8 mouse cellular contexts compared by ENCODE assay signal in the genomic region with DNA sequence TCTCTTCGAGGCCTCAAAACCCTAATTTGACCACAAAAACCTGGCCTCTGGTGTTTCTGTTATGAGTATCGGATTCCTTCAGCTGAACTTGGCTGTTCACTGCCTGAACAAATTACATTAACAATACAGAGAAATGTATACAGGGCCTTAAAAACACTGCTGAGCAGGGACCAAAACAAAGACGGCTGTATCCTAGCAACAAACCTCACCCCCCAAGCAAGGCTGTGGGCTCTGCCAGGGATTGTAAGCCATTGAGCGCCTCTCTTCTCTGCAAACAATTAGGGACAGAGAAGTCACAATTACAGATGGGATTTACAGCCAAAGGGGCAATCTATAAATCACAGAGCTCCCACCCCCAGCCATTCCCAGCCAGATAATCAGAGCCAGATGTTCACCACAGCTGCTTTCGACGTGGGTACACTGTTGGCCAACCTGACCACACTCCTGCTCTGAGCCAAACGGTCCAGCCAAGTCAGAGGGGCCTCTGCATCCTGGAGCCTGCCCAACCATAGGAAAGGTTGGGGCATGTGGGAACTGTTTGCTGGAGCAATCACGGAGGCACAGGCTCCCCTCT.
DNase-seq lines count a peak whose midpoint lies in the region; ATAC-seq and TF ChIP-seq lines count a peak whose summit lies in the region.

No protein-coding gene starts in this region.

- H3K27ac ChIP-seq in kidney, postnatal 0 days, result peak overlapping the region; percentile 47; the same call in 1 of the 2 replicates
- H3K27ac ChIP-seq in forebrain, embryonic 10.5 days, result peak overlapping the region; percentile 79
- H3K27ac ChIP-seq in neural tube, embryonic 11.5 days (ENCODE audit: low read depth, low read length), result peak overlapping the region; percentile 78

- H3K9ac ChIP-seq in kidney, postnatal 0 days (ENCODE audit: low read depth, low read length), result no peak overlapping the region
- H3K9ac ChIP-seq in neural tube, embryonic 11.5 days (ENCODE audit: low read length), result no peak overlapping the region

- H3K4me1 ChIP-seq in kidney, postnatal 0 days (replicated peaks; ENCODE audit: insufficient read depth, low read length), result peaks cover 31% of the 10 kb centered on the region
- peaks cover 72% of the 10 kb centered on the region for H3K4me1 ChIP-seq in forebrain, embryonic 10.5 days
- peaks cover 31% of the 10 kb centered on the region for H3K4me1 ChIP-seq in neural tube, embryonic 11.5 days (ENCODE audit: control insufficient read depth, insufficient read depth, low read length)

- ATAC-seq in kidney, postnatal 0 days (replicated peaks; ENCODE audit: low FRiP score, low read depth), result no peak
- ATAC-seq in neural tube, embryonic 11.5 days (ENCODE audit: insufficient read depth, low FRiP score, low TSS enrichment), result peak; percentile 84

- no peaks in the 10 kb centered on the region for H3K27me3 ChIP-seq in kidney, postnatal 0 days (ENCODE audit: insufficient read depth, low read length)
- peaks cover 10% of the 10 kb centered on the region; the same call in 1 of the 2 replicates for H3K27me3 ChIP-seq in forebrain, embryonic 10.5 days (ENCODE audit: poor library complexity, severe bottlenecking)
- no peaks in the 10 kb centered on the region for H3K27me3 ChIP-seq in neural tube, embryonic 11.5 days (ENCODE audit: control insufficient read depth, insufficient read depth, low read length)

- H3K4me2 ChIP-seq in kidney, postnatal 0 days (ENCODE audit: low read length), result no peak overlapping the region
- no peak overlapping the region for H3K4me2 ChIP-seq in neural tube, embryonic 11.5 days (ENCODE audit: low read depth)

- no peak overlapping the region for H3K4me3 ChIP-seq in kidney, postnatal 0 days (replicated peaks; ENCODE audit: low read depth, low read length)
- peak overlapping the region; percentile 18; the same call in 1 of the 2 replicates for H3K4me3 ChIP-seq in forebrain, embryonic 10.5 days
- H3K4me3 ChIP-seq in neural tube, embryonic 11.5 days (ENCODE audit: low read depth, low read length), result no peak overlapping the region

- no peak for TF ChIP-seq CTCF in kidney, postnatal 0 days (IDR thresholded peaks at IDR 0.05; ENCODE audit: low read depth)

- DNase-seq in kidney, postnatal 0 days (ENCODE audit: low spot score), result peak; percentile 84
- DNase-seq in kidney, postnatal 25 days, result no peak
- DNase-seq in forebrain, embryonic 10.5 days (ENCODE audit: extremely low spot score, low spot score), result peak; percentile 69
- peak; percentile 43 to 53 for DNase-seq in layer of hippocampus, postnatal 14 days (ENCODE audit: low spot score in 2 of 2)
- peak; percentile 71 for DNase-seq in neural tube, embryonic 11.5 days (ENCODE audit: low spot score)
- no peak for DNase-seq in spleen, postnatal 10 days (ENCODE audit: low spot score in 2 of 2)
- DNase-seq in spleen, postnatal 36 days (ENCODE audit: low spot score in 2 of 2), result no peak
- no peak for DNase-seq in thymus, postnatal 25 days

- H3K36me3 ChIP-seq in kidney, postnatal 0 days (ENCODE audit: insufficient read depth, low read length), result no peaks in the 10 kb centered on the region
- peaks cover 5% of the 10 kb centered on the region; the same call in 1 of the 2 replicates for H3K36me3 ChIP-seq in forebrain, embryonic 10.5 days (replicated peaks)
- H3K36me3 ChIP-seq in neural tube, embryonic 11.5 days (ENCODE audit: control insufficient read depth, insufficient read depth, low read length), result no peaks in the 10 kb centered on the region

- 14% methylated on average over 8 of the region's 8 CpGs for WGBS in kidney, postnatal 0 days
- WGBS in forebrain, embryonic 10.5 days, result 9% methylated on average over 8 of the region's 8 CpGs
- WGBS in neural tube, embryonic 11.5 days, result 3% methylated on average over 8 of the region's 8 CpGs

- H3K9me3 ChIP-seq in kidney, postnatal 0 days (replicated peaks; ENCODE audit: low read length), result no peaks in the 10 kb centered on the region
- no peaks in the 10 kb centered on the region for H3K9me3 ChIP-seq in forebrain, embryonic 10.5 days
- no peaks in the 10 kb centered on the region for H3K9me3 ChIP-seq in neural tube, embryonic 11.5 days (ENCODE audit: control insufficient read depth, low read length)

Comparison
In these comparisons a context has a peak if more than half of its experiments do, and no peak if none do; other contexts are left out.
1. DNase-seq: peak in kidney, postnatal 0 days (single experiment), forebrain, embryonic 10.5 days (single experiment), layer of hippocampus, postnatal 14 days (2 of 2) and neural tube, embryonic 11.5 days (single experiment); none in kidney, postnatal 25 days (0 of 2), spleen, postnatal 10 days (0 of 2), spleen, postnatal 36 days (0 of 2) and thymus, postnatal 25 days (single experiment).
2. Peak in every context shown above with its lines, with median percentiles within 50 percentile points of each other: H3K27ac ChIP-seq.